Mouse (Mus musculus): Measurements from ENCODE around the gene Sec24b. TPM values are rescaled to one million over a fixed set of nuclear protein-coding genes. Genes with fewer than 3 reads are reported as not detected.

Gene Sec24b
- polyA plus RNA-seq, 1 experiment from 2014 or later = 30.2 TPM

Other genes with a start within 250 kb of the Sec24b start
- 0.22 and 0.29 TPM in 2 replicates for gene Rrh, start 239.0 kb downstream of the Sec24b start, polyA plus RNA-seq (2015; fragmentation: Nextera tagmentation; extraction: Ambion mirVana)
- gene Gar1, start 230.2 kb downstream of the Sec24b start, polyA plus RNA-seq (2015; fragmentation: Nextera tagmentation; extraction: Ambion mirVana) = 44.6 and 46.4 TPM in 2 replicates
- gene Cfi, start 225.7 kb downstream of the Sec24b start, polyA plus RNA-seq (2015; fragmentation: Nextera tagmentation; extraction: Ambion mirVana) = 0.41 and 0.51 TPM in 2 replicates
- 28.3 and 30.0 TPM in 2 replicates for gene Pla2g12a, start 182.9 kb downstream of the Sec24b start, polyA plus RNA-seq (2015; fragmentation: Nextera tagmentation; extraction: Ambion mirVana)
- gene Casp6, start 160.1 kb downstream of the Sec24b start, polyA plus RNA-seq (2015; fragmentation: Nextera tagmentation; extraction: Ambion mirVana) = 36.5 and 38.7 TPM in 2 replicates
- gene Mcub, start 91.3 kb downstream of the Sec24b start, polyA plus RNA-seq (2015; fragmentation: Nextera tagmentation; extraction: Ambion mirVana) = 3.6 and 4.0 TPM in 2 replicates
- gene Col25a1, start 69.9 kb upstream of the Sec24b start, polyA plus RNA-seq (2015; fragmentation: Nextera tagmentation; extraction: Ambion mirVana) = 3.4 and 3.6 TPM in 2 replicates